Mouse (Mus musculus): ENCODE measurements around the gene 2010003K11Rik. TPM values are rescaled to one million over a fixed set of nuclear protein-coding genes. Genes with fewer than 3 reads are reported as not detected.

The 2010003K11Rik gene
- total and polyA plus RNA-seq, 2 experiments from 2014 or later, result not detected

DNA sequence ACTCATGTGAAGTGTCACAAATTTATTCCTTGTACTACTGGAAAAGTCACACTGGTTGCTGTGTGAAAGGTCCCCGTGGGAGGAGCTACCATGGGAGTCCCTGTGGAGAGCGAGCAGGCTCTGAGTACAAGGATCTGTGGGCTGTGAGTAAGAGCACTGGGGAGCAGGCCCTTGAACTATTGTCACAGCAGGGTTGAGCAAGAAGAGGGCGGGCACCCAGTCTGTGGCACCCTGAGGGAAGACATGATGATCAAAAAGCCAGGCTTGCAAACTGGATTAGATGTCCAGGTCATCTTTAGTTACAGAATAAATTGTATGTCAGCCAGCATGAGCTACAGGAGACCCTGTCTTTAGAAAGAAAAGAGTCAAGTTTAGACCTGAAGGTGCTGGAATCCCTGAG lies 38.2 kb upstream of the 2010003K11Rik start:
- Histone ChIP-seq H3K4me1 (ENCODE audit: insufficient read depth) (no peaks in the 10 kb centered on the region), H3K27ac (ENCODE audit: low read depth, low read length) (no peak overlapping the region), H3K4me3 (ENCODE audit: low read depth, low read length) (no peak overlapping the region), H3K9me3 (ENCODE audit: low read length) (no peaks in the 10 kb centered on the region), H3K36me3 (ENCODE audit: insufficient read depth) (no peaks in the 10 kb centered on the region), H3K4me2 (ENCODE audit: low read depth) (no peak overlapping the region), H3K27me3 (ENCODE audit: insufficient read depth, low read length) (no peaks in the 10 kb centered on the region), H3K9ac (no peak overlapping the region)
- TF ChIP-seq CTCF (IDR thresholded peaks at IDR 0.05; ENCODE audit: low read depth), result no peak
- ATAC-seq (no peak), DNase-seq (no peak)
- WGBS, result 67% methylated on average over 3 of the region's 3 CpGs

DNA sequence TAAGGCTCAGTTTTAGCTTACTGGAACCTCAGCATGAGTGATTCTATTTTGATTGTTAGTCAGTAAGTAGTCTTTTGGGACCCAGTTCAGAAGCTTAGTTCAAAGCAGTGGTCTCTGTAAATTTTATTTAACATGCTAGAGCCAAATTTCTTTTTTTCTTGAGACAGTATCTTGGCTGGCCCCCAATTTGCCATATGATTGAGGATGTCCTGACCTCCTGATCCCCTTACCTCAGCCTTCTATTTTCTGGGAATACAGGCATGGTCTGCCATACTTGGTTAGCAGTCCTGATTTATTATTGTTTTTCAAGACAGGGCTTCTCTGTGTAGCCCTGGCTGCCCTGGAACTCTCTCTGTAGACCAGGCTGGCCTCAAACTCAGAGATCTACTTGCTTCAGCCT lies 37.5 kb upstream of the 2010003K11Rik start:
- no peak for ATAC-seq
- H3K36me3 ChIP-seq (ENCODE audit: insufficient read depth), result no peaks in the 10 kb centered on the region
- H3K27ac ChIP-seq (ENCODE audit: low read depth, low read length), result no peak overlapping the region
- no peaks in the 10 kb centered on the region for H3K9me3 ChIP-seq (ENCODE audit: low read length)
- no peak overlapping the region for H3K9ac ChIP-seq
- no peak overlapping the region for H3K4me3 ChIP-seq (ENCODE audit: low read depth, low read length)
- no peaks in the 10 kb centered on the region for H3K4me1 ChIP-seq (ENCODE audit: insufficient read depth)
- no peak for DNase-seq
- H3K27me3 ChIP-seq (ENCODE audit: insufficient read depth, low read length), result no peaks in the 10 kb centered on the region
- no peak overlapping the region for H3K4me2 ChIP-seq (ENCODE audit: low read depth)
- no peak for TF ChIP-seq CTCF (IDR thresholded peaks at IDR 0.05; ENCODE audit: low read depth)

DNA sequence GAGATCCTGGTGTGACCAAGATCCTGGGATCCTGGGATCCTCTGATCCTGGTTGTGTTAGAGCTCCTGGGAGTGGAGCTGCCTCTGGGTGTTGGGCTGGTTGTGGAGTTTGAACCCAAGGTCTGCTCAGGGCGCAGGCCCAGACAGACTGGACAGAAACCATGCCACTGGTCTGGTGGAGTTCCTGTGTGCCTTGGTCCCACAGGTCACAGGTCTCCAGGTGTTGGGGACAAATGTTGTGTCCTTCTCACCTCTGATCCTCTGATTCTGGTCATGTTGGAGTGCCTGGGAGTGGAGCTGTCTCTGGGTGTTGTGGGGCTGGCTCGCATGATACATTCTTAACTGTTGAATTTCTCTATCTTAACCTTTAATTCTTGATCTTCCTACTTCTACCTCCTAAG lies 36.3 kb upstream of the 2010003K11Rik start:
- H3K27ac ChIP-seq (ENCODE audit: low read depth, low read length), result no peak overlapping the region
- no peak overlapping the region for H3K4me3 ChIP-seq (ENCODE audit: low read depth, low read length)
- TF ChIP-seq CTCF (IDR thresholded peaks at IDR 0.05; ENCODE audit: low read depth), result no peak
- H3K4me2 ChIP-seq (ENCODE audit: low read depth), result no peak overlapping the region
- no peak overlapping the region for H3K9ac ChIP-seq
- no peaks in the 10 kb centered on the region for H3K36me3 ChIP-seq (ENCODE audit: insufficient read depth)
- DNase-seq (no peak), ATAC-seq (no peak)
- no peaks in the 10 kb centered on the region for H3K27me3 ChIP-seq (ENCODE audit: insufficient read depth, low read length)
- WGBS, result 87% methylated on average over 2 of the region's 2 CpGs
- no peaks in the 10 kb centered on the region for H3K4me1 ChIP-seq (ENCODE audit: insufficient read depth)
- H3K9me3 ChIP-seq (ENCODE audit: low read length), result no peaks in the 10 kb centered on the region

- DNase-seq (no peak), ATAC-seq (no peak)
- no peak overlapping the region for H3K4me3 ChIP-seq (ENCODE audit: low read depth, low read length)
Measured at GRCm38 (mm10) chr19:4521426-4522050, 23.2 kb upstream of the 2010003K11Rik start.

GRCm38 (mm10) chr19:4517483-4517882 lies 19.1 kb upstream of the 2010003K11Rik start:
- DNase-seq, result no peak
- 76% methylated on average over 1 of the region's 1 CpGs for WGBS
- no peaks in the 10 kb centered on the region for H3K9me3 ChIP-seq (ENCODE audit: low read length)
- no peak overlapping the region for H3K9ac ChIP-seq
- TF ChIP-seq CTCF (IDR thresholded peaks at IDR 0.05; ENCODE audit: low read depth), result no peak
- no peak for ATAC-seq
- H3K4me1 ChIP-seq (ENCODE audit: insufficient read depth), result 0 out of 2 replicates have a peak, but pooled peaks cover 5% of the 10 kb centered on the region
- H3K27ac ChIP-seq (ENCODE audit: low read depth, low read length), result no peak overlapping the region
- H3K4me3 ChIP-seq (ENCODE audit: low read depth, low read length), result no peak overlapping the region
- no peaks in the 10 kb centered on the region for H3K27me3 ChIP-seq (ENCODE audit: insufficient read depth, low read length)
- no peaks in the 10 kb centered on the region for H3K36me3 ChIP-seq (ENCODE audit: insufficient read depth)
- H3K4me2 ChIP-seq (ENCODE audit: low read depth), result no peak overlapping the region

More at GRCm38 (mm10) chr19:4521426-4522050, 23.2 kb upstream of the 2010003K11Rik start:
- no peaks in the 10 kb centered on the region for H3K9me3 ChIP-seq (ENCODE audit: low read length)
- H3K27ac ChIP-seq (ENCODE audit: low read depth, low read length), result no peak overlapping the region
- no peaks in the 10 kb centered on the region for H3K27me3 ChIP-seq (ENCODE audit: insufficient read depth, low read length)
- 92% methylated on average over 3 of the region's 3 CpGs for WGBS
- no peak overlapping the region for H3K9ac ChIP-seq
- no peaks in the 10 kb centered on the region for H3K36me3 ChIP-seq (ENCODE audit: insufficient read depth)
- H3K4me2 ChIP-seq (ENCODE audit: low read depth), result no peak overlapping the region
- TF ChIP-seq CTCF (IDR thresholded peaks at IDR 0.05; ENCODE audit: low read depth), result no peak
- H3K4me1 ChIP-seq (ENCODE audit: insufficient read depth), result no peaks in the 10 kb centered on the region

DNA sequence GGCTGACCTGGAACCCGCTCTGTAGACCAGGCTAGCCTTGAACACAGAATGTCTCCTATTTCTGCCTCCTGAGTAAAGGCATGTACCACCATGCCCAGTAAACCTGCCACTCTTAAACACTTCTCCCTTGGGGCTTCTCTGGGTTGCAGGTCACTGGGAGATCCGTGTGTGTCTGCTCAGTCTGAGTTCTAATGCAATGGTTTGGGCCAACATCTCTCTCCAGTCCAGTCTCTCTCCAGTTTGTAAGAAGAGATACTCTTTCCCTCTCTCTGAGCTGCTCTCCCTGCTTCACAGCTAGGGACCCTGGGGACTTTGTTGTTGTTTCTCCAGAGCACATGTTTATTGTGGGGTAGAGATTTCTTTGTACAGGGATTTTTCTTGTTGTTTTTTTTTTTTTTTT lies 17.9 kb upstream of the 2010003K11Rik start:
- no peak overlapping the region for H3K9ac ChIP-seq
- H3K4me2 ChIP-seq (ENCODE audit: low read depth), result no peak overlapping the region
- no peaks in the 10 kb centered on the region for H3K9me3 ChIP-seq (ENCODE audit: low read length)
- H3K27ac ChIP-seq (ENCODE audit: low read depth, low read length), result no peak overlapping the region
- no peak for ATAC-seq
- no peaks in the 10 kb centered on the region for H3K27me3 ChIP-seq (ENCODE audit: insufficient read depth, low read length)
- 0 out of 2 replicates have a peak, but pooled peaks cover 5% of the 10 kb centered on the region for H3K4me1 ChIP-seq (ENCODE audit: insufficient read depth)
- no peak overlapping the region for H3K4me3 ChIP-seq (ENCODE audit: low read depth, low read length)
- H3K36me3 ChIP-seq (ENCODE audit: insufficient read depth), result no peaks in the 10 kb centered on the region
- 68% methylated on average over 2 of the region's 2 CpGs for WGBS
- no peak for TF ChIP-seq CTCF (IDR thresholded peaks at IDR 0.05; ENCODE audit: low read depth)
- DNase-seq, result no peak

- H3K9ac ChIP-seq, result no peak overlapping the region
- TF ChIP-seq CTCF (IDR thresholded peaks at IDR 0.05; ENCODE audit: low read depth), result no peak
- H3K27ac ChIP-seq (ENCODE audit: low read depth, low read length), result no peak overlapping the region
- H3K4me2 ChIP-seq (ENCODE audit: low read depth), result no peak overlapping the region
- no peak for DNase-seq
- no peaks in the 10 kb centered on the region for H3K27me3 ChIP-seq (ENCODE audit: insufficient read depth, low read length)
- ATAC-seq, result no peak
- WGBS, result 27% methylated on average over 2 of the region's 2 CpGs
- no peaks in the 10 kb centered on the region for H3K36me3 ChIP-seq (ENCODE audit: insufficient read depth)
- H3K4me3 ChIP-seq (ENCODE audit: low read depth, low read length), result no peak overlapping the region
- H3K9me3 ChIP-seq (ENCODE audit: low read length), result no peaks in the 10 kb centered on the region
- H3K4me1 ChIP-seq (ENCODE audit: insufficient read depth), result peaks cover 6% of the 10 kb centered on the region; the same call in 1 of the 2 replicates
Measured at GRCm38 (mm10) chr19:4515746-4516145, 17.4 kb upstream of the 2010003K11Rik start.

Measured in forebrain, postnatal 0 days (tissue).